Mouse (Mus musculus) left cerebral cortex, adult 11 months (tissue): ENCODE results near the gene Thegl.

ENCODE experiments used
- DNase-seq: peaks from one replicate; pipeline ENCODE4 v3.0.0; 2022; ENCODE audit warnings: low spot score

Gene Thegl

GRCm38 (mm10) chr5:77052616-77053015, 36.8 kb downstream of the Thegl start:
- DNase-seq, result no peak

GRCm38 (mm10) chr5:77056881-77057440, 41.1 kb downstream of the Thegl start:
- no peak for DNase-seq

GRCm38 (mm10) chr5:77060363-77060762, 44.5 kb downstream of the Thegl start:
- DNase-seq, result no peak

GRCm38 (mm10) chr5:77061372-77062038, 45.7 kb downstream of the Thegl start:
- DNase-seq, result no peak

GRCm38 (mm10) chr5:77067321-77067720, 51.5 kb downstream of the Thegl start:
- DNase-seq, result no peak

- no peak for DNase-seq
Measured at GRCm38 (mm10) chr5:77070987-77071386, 55.2 kb downstream of the Thegl start.

- DNase-seq, result no peak
Measured at GRCm38 (mm10) chr5:77071626-77072025, 55.8 kb downstream of the Thegl start.

GRCm38 (mm10) chr5:77073794-77074193, 58.0 kb downstream of the Thegl start:
- no peak for DNase-seq

GRCm38 (mm10) chr5:77074914-77075313, 59.1 kb downstream of the Thegl start:
- no peak for DNase-seq

GRCm38 (mm10) chr5:77075951-77076350, 60.1 kb downstream of the Thegl start:
- no peak for DNase-seq

GRCm38 (mm10) chr5:77080761-77081160, 64.9 kb downstream of the Thegl start:
- no peak for DNase-seq

- no peak for DNase-seq
Measured at GRCm38 (mm10) chr5:77082735-77083134, 66.9 kb downstream of the Thegl start.

- no peak for DNase-seq
Measured at GRCm38 (mm10) chr5:77084418-77084817, 68.6 kb downstream of the Thegl start.

GRCm38 (mm10) chr5:77085753-77086450, 70.1 kb downstream of the Thegl start:
- DNase-seq, result no peak

GRCm38 (mm10) chr5:77086541-77086940, 70.7 kb downstream of the Thegl start:
- no peak for DNase-seq

- DNase-seq, result no peak
Measured at GRCm38 (mm10) chr5:77087122-77087521, 71.3 kb downstream of the Thegl start.

- DNase-seq, result no peak
Measured at GRCm38 (mm10) chr5:77089294-77089693, 73.5 kb downstream of the Thegl start.

- DNase-seq, result no peak
Measured at GRCm38 (mm10) chr5:77089901-77090300, 74.1 kb downstream of the Thegl start.

- DNase-seq, result no peak
Measured at GRCm38 (mm10) chr5:77090521-77091096, 74.8 kb downstream of the Thegl start.

GRCm38 (mm10) chr5:77091923-77092322, 76.1 kb downstream of the Thegl start:
- no peak for DNase-seq

GRCm38 (mm10) chr5:77092531-77092930, 76.7 kb downstream of the Thegl start:
- DNase-seq, result no peak

GRCm38 (mm10) chr5:77093961-77094360, 78.1 kb downstream of the Thegl start:
- DNase-seq, result no peak
